Mouse (Mus musculus): ENCODE data around the gene Mllt10.
A peak's percentile ranks its signal among the peaks of the same experiment; 100 is the strongest.

DNA sequence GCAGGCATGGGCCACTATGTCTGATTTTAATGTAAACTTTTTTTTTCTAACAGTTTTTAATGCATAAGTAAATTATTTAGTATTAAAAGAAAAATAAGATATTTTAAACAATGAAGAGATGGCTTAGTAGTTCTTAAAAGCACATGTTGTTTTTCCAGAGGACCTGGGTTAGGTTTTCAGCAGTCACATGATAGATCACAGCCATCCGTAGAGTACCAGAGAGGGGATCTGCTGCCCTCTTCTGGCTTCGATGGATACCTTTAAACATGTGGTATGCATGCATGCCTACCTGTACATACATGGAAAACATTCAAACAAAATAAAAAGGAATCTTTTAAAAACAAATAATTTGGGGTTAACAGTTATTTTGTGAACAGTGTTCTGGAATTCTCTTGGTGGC is 45.9 kb downstream of the Mllt10 start:
- TF ChIP-seq CTCF (IDR thresholded peaks at IDR 0.05; ENCODE audit: low read depth) (peak; percentile 48), EP300 (IDR thresholded peaks at IDR 0.05; ENCODE audit: low read depth) (no peak)

All from liver, embryonic 14.5 days (tissue).